Mouse (Mus musculus) heart, postnatal 10 days (tissue): ENCODE results near the gene 1700024B05Rik. TPM values are rescaled to one million over a fixed set of nuclear protein-coding genes. Genes with fewer than 3 reads are reported as not detected.
"Not testable (repeated sequence)": the region's sequence is repeated elsewhere in the genome, so short reads cannot be mapped to it uniquely, and the experiment has no call there.

Source experiments
- DNase-seq, 2 experiments: peaks; one replicate each; pipeline ENCODE4 v3.0.0; 2021
- intact Hi-C: fragments of 180-260 bp; cut with DNase I; formaldehyde crosslinking; loops from one replicate; pipeline ENCODE4 v1.15.1; 2025
- total RNA-seq, 2 experiments: library from RNA; stranded (reverse); gene quantifications; 2 replicates each; pipeline ENCODE4 v1.2.3; 2021

The 1700024B05Rik gene
- not detected for total RNA-seq

DNA sequence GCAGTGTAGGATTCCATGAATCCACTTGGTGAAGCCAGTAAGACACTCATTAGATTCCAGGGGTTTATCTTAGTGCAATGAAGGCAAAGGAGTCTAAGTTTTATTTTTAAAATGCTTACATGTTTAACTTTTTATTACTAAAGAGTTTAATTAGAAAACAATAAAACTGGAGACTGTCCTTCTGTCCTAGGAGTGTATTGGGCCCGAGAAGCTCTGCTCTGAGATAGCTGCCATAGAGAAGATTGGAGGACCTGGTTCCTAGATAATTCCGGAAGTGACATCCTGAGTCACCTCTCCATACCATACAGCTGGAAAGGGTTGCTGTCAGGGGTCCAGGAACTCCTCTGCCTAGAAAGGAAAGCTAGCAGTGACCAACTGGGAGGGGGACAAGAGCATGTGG lies at the start of gene 1700024B05Rik:
Gene 1700024B05Rik (plus strand): TSS at position 301 of the 400 bp plus-strand sequence.
- intact Hi-C loops, DNase-seq: not testable (repeated sequence)

DNA sequence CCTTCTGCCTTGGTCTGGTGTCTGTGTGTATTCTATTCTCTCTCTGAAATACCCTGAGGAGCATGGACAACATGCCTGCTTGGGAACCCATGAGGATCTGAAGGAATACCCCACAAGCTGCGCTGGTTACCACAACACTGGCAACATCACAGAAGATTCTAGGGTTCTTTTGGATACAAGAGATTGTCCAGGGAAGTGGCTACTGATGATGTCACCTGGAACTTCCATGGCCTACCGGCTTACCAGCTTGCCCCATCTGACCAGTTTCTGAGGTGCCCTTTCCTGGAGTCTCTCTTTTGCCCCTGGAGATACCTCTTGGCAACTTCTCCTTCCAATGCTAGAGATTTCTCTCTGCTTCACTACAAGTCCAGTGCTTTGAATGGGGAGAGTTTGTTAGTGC lies 36.6 kb upstream of the 1700024B05Rik start, which contains the start of gene Gm7980:
Gene Gm7980 (minus strand): TSS at position 101 of the 400 bp plus-strand sequence.
- DNase-seq, intact Hi-C loops: not testable (repeated sequence)

DNA sequence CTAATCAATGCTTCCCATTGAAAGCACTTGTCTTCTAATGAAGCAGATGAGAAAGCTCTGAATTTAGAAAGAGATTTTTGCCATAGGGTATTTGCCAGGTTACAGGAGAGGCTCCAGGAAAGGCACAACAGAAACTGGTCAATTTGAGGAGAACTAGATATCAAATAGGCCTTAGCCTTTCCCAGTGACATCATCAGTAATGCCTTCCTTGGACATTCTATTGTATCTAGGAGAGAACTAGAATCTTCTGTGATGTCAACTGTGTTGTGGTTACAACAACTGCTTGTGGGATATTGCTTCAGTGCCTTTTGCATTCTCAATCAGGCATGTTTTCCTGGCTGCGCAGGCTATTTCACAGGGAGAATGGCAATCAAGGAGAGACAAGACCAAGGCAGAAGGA lies 19.1 kb upstream of the 1700024B05Rik start, which contains the start of gene 1700049E17Rik1:
Gene 1700049E17Rik1 (plus strand): TSS at position 301 of the 400 bp plus-strand sequence.
- DNase-seq, intact Hi-C loops: not testable (repeated sequence)

DNA sequence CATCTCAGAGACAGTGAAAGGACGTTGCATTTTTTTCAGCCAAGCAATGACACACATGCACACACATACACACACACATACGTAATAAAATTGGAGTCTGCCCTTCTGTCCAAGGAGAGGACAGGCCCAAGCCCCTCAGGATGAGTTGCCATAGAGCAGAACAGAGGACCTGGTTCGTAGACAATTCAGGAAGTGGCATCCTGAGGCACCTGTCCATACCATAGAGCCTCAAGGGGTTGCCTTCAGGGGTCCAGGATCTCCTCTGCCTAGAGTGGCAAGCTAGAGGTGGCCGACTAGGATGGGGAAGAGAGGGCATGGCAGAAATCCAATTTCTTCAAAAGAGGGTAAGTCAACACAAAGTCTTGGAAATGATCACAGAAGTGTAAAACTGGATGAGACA lies 20.3 kb downstream of the 1700024B05Rik start:
- intact Hi-C loops, DNase-seq: not testable (repeated sequence)

DNA sequence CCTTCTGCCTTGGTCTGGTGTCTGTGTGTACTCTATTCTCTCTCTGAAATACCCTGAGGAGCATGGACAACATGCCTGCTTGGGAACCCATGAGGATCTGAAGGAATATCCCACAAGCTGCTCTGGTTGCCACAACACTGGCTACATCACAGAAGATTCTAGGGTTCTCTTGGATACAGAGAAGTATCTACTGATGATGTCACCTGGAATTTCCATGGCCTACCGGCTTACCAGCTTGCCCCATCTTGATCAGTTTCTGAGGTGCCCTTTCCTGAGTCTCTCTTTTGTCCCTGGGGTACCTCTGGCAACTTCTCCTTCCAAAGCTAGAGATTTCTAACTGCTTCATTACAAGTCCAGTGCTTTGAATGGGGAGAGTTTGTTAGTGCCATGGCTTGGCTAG lies 24.0 kb downstream of the 1700024B05Rik start, which contains the start of gene Gm6401:
Gene Gm6401 (minus strand): TSS at position 101 of the 400 bp plus-strand sequence.
- intact Hi-C loops, DNase-seq: not testable (repeated sequence)

DNA sequence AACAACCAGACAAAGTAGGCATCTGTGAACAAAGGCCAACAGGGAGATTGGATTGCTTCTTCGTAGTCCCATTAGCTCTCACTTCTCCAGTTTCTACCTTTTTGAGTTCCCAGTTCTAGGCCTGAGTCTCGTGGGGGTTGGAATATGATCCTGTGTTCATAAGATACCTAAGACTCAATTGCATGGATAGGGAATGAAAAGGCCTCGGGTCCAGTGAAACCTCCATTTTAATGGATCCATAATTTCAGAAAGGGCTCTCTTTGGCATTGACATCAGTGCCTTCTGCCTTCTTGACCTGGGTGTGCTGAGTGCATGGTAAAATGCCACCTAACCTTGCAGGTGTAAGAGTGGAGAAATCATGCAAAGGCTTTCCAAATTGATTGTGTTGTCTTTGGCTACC lies 24.8 kb downstream of the 1700024B05Rik start:
- intact Hi-C loops, DNase-seq: not testable (repeated sequence)

DNA sequence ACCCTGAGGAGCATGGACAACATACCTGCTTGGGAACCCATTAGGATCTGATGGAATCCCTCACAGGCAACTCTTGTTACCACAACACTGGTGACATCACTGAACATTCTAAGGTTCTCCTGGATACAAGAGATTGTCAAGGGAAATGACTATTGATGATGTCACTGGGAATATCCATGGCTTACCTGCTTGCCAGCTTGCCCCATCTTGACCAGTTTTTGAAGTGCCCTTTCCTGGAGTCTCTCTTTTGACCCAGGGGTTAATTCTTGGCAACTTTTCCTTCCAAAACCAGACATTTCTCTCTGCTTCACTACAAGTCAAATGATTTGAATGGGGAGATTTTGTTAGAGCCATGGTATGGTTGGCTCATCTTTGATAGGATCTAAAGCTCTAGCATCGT lies 39.4 kb downstream of the 1700024B05Rik start, which contains the start of gene Gm3543:
Gene Gm3543 (minus strand): TSS at position 101 of the 400 bp plus-strand sequence.
- intact Hi-C loops, DNase-seq: not testable (repeated sequence)

Other genes with a start within 250 kb of the 1700024B05Rik start
- not detected for gene Gm8068, start 242.1 kb upstream of the 1700024B05Rik start, total RNA-seq
- not detected for gene Gm7929, start 193.4 kb upstream of the 1700024B05Rik start, total RNA-seq
- not detected for gene Gm47189, start 171.6 kb upstream of the 1700024B05Rik start, total RNA-seq
- gene Gm7980, start 36.7 kb upstream of the 1700024B05Rik start, total RNA-seq: not detected
- gene 1700049E17Rik1, start 19.0 kb upstream of the 1700024B05Rik start, total RNA-seq: not detected
- not detected for gene Gm6401, start 23.9 kb downstream of the 1700024B05Rik start, total RNA-seq
- gene Gm3543, start 39.3 kb downstream of the 1700024B05Rik start, total RNA-seq: not detected
- gene Gm7951, start 173.4 kb downstream of the 1700024B05Rik start, total RNA-seq: not detected
- not detected for gene Gm17027, start 218.6 kb downstream of the 1700024B05Rik start, total RNA-seq
- not detected for gene Gm3573, start 246.8 kb downstream of the 1700024B05Rik start, total RNA-seq